Mouse (Mus musculus) heart, embryonic 15.5 days (tissue): ENCODE results near the gene Tom1l2. TPM values are rescaled to one million over a fixed set of nuclear protein-coding genes. Genes with fewer than 3 reads are reported as not detected.

Source experiments
- ATAC-seq: fragments of 200-750 bp; cut with Nextera tagmentation; replicated peaks from 2 replicates; pipeline ENCODE4 v1.8.0; 2017; ENCODE audit warnings: low read depth, moderate TSS enrichment; ENCODE audit not compliant: insufficient number of reproducible peaks, insufficient read depth, low FRiP score
- H3K27ac ChIP-seq: fragments of 300-500 bp; sonication (generic); 2 replicates; pipeline ENCODE4 v1.5.1; 2015; ENCODE audit warnings: mild to moderate bottlenecking, inconsistent platforms
- H3K27me3 ChIP-seq: fragments of 300-500 bp; sonication (generic); 2 replicates; pipeline ENCODE4 v1.6.1; 2015; ENCODE audit warnings: inconsistent platforms
- H3K36me3 ChIP-seq: fragments of 300-500 bp; sonication (generic); 2 replicates; pipeline ENCODE4 v1.6.1; 2015; ENCODE audit warnings: mild to moderate bottlenecking, inconsistent platforms
- H3K4me1 ChIP-seq: fragments of 300-500 bp; sonication (generic); replicated peaks from 2 replicates; pipeline ENCODE4 v1.6.1; 2015; ENCODE audit warnings: inconsistent platforms
- H3K4me2 ChIP-seq: fragments of 300-500 bp; sonication (generic); 2 replicates; pipeline ENCODE4 v1.6.1; 2015; ENCODE audit warnings: inconsistent platforms, mild to moderate bottlenecking, moderate library complexity
- H3K4me3 ChIP-seq: fragments of 300-500 bp; sonication (generic); 2 replicates; pipeline ENCODE4 v1.5.1; 2015; ENCODE audit warnings: mild to moderate bottlenecking, inconsistent platforms
- H3K9ac ChIP-seq: fragments of 300-500 bp; sonication (generic); 2 replicates; pipeline ENCODE4 v1.6.1; 2015; ENCODE audit warnings: mild to moderate bottlenecking, inconsistent platforms
- H3K9me3 ChIP-seq: fragments of 300-500 bp; sonication (generic); replicated peaks from 2 replicates; pipeline ENCODE4 v1.6.1; 2016; ENCODE audit warnings: inconsistent platforms
- WGBS: fragments of 180-500 bp; shearing (Covaris S2); methylation state at CpG from one replicate; pipeline ENCODE4 v1.1.7; 2015; ENCODE audit warnings: mixed read lengths; 5-methylcytosine and 5-hydroxymethylcytosine counted together
- polyA plus RNA-seq: library from polyadenylated mRNA; unstranded; fragments of >200 nt; fragmentation: Nextera tagmentation; extraction: Ambion mirVana; gene quantifications from 2 replicates; pipeline ENCODE4 v1.2.1, GENCODE M21; 2015

Gene Tom1l2
- polyA plus RNA-seq, 1 experiment from 2014 or later = 30.0 TPM

GRCm38 (mm10) chr11:60346537-60346936 is 6.2 kb downstream of the Tom1l2 start:
- Histone ChIP-seq H3K36me3 (no peaks in the 10 kb centered on the region), H3K4me3 (no peak overlapping the region), H3K4me2 (no peak overlapping the region), H3K27me3 (no peaks in the 10 kb centered on the region), H3K27ac (no peak overlapping the region), H3K9me3 (no peaks in the 10 kb centered on the region), H3K4me1 (peaks cover 19% of the 10 kb centered on the region), H3K9ac (no peak overlapping the region; the same call in 1 of the 2 replicates)
- WGBS = 59% methylated on average over 4 of the region's 4 CpGs
- ATAC-seq = no peak

- Histone ChIP-seq H3K27ac (no peak overlapping the region), H3K4me2 (no peak overlapping the region), H3K9ac (no peak overlapping the region), H3K4me3 (no peak overlapping the region), H3K36me3 (no peaks in the 10 kb centered on the region), H3K27me3 (no peaks in the 10 kb centered on the region), H3K9me3 (no peaks in the 10 kb centered on the region), H3K4me1 (peaks cover 12% of the 10 kb centered on the region)
- ATAC-seq = no peak
- WGBS = 80% methylated on average over 4 of the region's 4 CpGs
Observed at GRCm38 (mm10) chr11:60345868-60346267, 6.8 kb downstream of the Tom1l2 start.

GRCm38 (mm10) chr11:60339361-60339760 is 13.3 kb downstream of the Tom1l2 start:
- H3K27ac ChIP-seq = no peak overlapping the region
- H3K9ac ChIP-seq = no peak overlapping the region
- no peaks in the 10 kb centered on the region for H3K9me3 ChIP-seq
- H3K4me1 ChIP-seq = peaks cover under 1% of the 10 kb centered on the region
- H3K4me2 ChIP-seq = no peak overlapping the region
- peaks cover 8% of the 10 kb centered on the region; the same call in 1 of the 2 replicates for H3K36me3 ChIP-seq
- 92% methylated on average over 12 of the region's 12 CpGs for whole genome bisulfite sequencing
- no peaks in the 10 kb centered on the region for H3K27me3 ChIP-seq
- no peak for ATAC-seq
- no peak overlapping the region for H3K4me3 ChIP-seq

GRCm38 (mm10) chr11:60338291-60338690 is 14.4 kb downstream of the Tom1l2 start:
- Histone ChIP-seq H3K4me1 (peaks cover 11% of the 10 kb centered on the region), H3K9me3 (no peaks in the 10 kb centered on the region), H3K27ac (no peak overlapping the region), H3K4me2 (no peak overlapping the region), H3K36me3 (peaks cover 8% of the 10 kb centered on the region; the same call in 1 of the 2 replicates), H3K27me3 (no peaks in the 10 kb centered on the region), H3K9ac (no peak overlapping the region), H3K4me3 (no peak overlapping the region)
- no peak for ATAC-seq
- 77% methylated on average over 4 of the region's 4 CpGs for WGBS

- no peaks in the 10 kb centered on the region for H3K27me3 ChIP-seq
- peaks cover 12% of the 10 kb centered on the region for H3K4me1 ChIP-seq
- no peaks in the 10 kb centered on the region for H3K9me3 ChIP-seq
- WGBS = 78% methylated on average over 2 of the region's 2 CpGs
- no peak overlapping the region for H3K4me2 ChIP-seq
- no peak overlapping the region for H3K9ac ChIP-seq
- H3K4me3 ChIP-seq = no peak overlapping the region
- H3K36me3 ChIP-seq = peaks cover 8% of the 10 kb centered on the region; the same call in 1 of the 2 replicates
- ATAC-seq = no peak
- no peak overlapping the region for H3K27ac ChIP-seq
Observed at GRCm38 (mm10) chr11:60335771-60336170, 16.9 kb downstream of the Tom1l2 start.

GRCm38 (mm10) chr11:60334124-60334523 is 18.6 kb downstream of the Tom1l2 start:
- Histone ChIP-seq H3K36me3 (peaks cover 8% of the 10 kb centered on the region; the same call in 1 of the 2 replicates), H3K4me1 (peaks cover 12% of the 10 kb centered on the region), H3K27ac (peak overlapping the region; percentile 58; the same call in 1 of the 2 replicates), H3K9me3 (no peaks in the 10 kb centered on the region), H3K27me3 (no peaks in the 10 kb centered on the region), H3K4me3 (no peak overlapping the region), H3K9ac (no peak overlapping the region), H3K4me2 (no peak overlapping the region)
- no peak for ATAC-seq
- WGBS = 60% methylated on average over 3 of the region's 3 CpGs

GRCm38 (mm10) chr11:60333461-60333860 is 19.2 kb downstream of the Tom1l2 start:
- no peak overlapping the region for H3K4me2 ChIP-seq
- H3K27me3 ChIP-seq = no peaks in the 10 kb centered on the region
- no peak for ATAC-seq
- H3K4me1 ChIP-seq = peaks cover 12% of the 10 kb centered on the region
- peaks cover 8% of the 10 kb centered on the region; the same call in 1 of the 2 replicates for H3K36me3 ChIP-seq
- 78% methylated on average over 5 of the region's 5 CpGs for WGBS
- peak overlapping the region; percentile 58; the same call in 1 of the 2 replicates for H3K27ac ChIP-seq
- H3K9ac ChIP-seq = no peak overlapping the region
- H3K9me3 ChIP-seq = no peaks in the 10 kb centered on the region
- no peak overlapping the region for H3K4me3 ChIP-seq

- Histone ChIP-seq H3K9me3 (no peaks in the 10 kb centered on the region), H3K4me1 (peaks cover 12% of the 10 kb centered on the region), H3K27me3 (no peaks in the 10 kb centered on the region), H3K9ac (no peak overlapping the region), H3K4me3 (no peak overlapping the region), H3K27ac (no peak overlapping the region), H3K4me2 (no peak overlapping the region), H3K36me3 (no peaks in the 10 kb centered on the region)
- 80% methylated on average over 4 of the region's 4 CpGs for whole genome bisulfite sequencing
- ATAC-seq = no peak
Observed at GRCm38 (mm10) chr11:60330551-60330950, 22.2 kb downstream of the Tom1l2 start.

- Histone ChIP-seq H3K4me1 (peaks cover 27% of the 10 kb centered on the region), H3K4me3 (no peak overlapping the region), H3K27ac (no peak overlapping the region), H3K9me3 (no peaks in the 10 kb centered on the region), H3K4me2 (no peak overlapping the region), H3K36me3 (no peaks in the 10 kb centered on the region), H3K9ac (no peak overlapping the region), H3K27me3 (no peaks in the 10 kb centered on the region)
- no peak for ATAC-seq
Observed at GRCm38 (mm10) chr11:60323731-60324130, 29.0 kb downstream of the Tom1l2 start.

GRCm38 (mm10) chr11:60321438-60321837 is 31.3 kb downstream of the Tom1l2 start:
- Histone ChIP-seq H3K4me3 (no peak overlapping the region), H3K4me2 (no peak overlapping the region), H3K9me3 (no peaks in the 10 kb centered on the region), H3K9ac (no peak overlapping the region), H3K27me3 (no peaks in the 10 kb centered on the region), H3K36me3 (no peaks in the 10 kb centered on the region), H3K27ac (peak overlapping the region; percentile 48), H3K4me1 (peaks cover 41% of the 10 kb centered on the region)
- ATAC-seq = no peak
- 43% methylated on average over 2 of the region's 2 CpGs for WGBS

- H3K36me3 ChIP-seq = no peaks in the 10 kb centered on the region
- H3K9me3 ChIP-seq = no peaks in the 10 kb centered on the region
- no peak overlapping the region for H3K9ac ChIP-seq
- H3K4me2 ChIP-seq = no peak overlapping the region
- no peak overlapping the region for H3K4me3 ChIP-seq
- peaks cover 41% of the 10 kb centered on the region for H3K4me1 ChIP-seq
- WGBS = 70% methylated on average over 8 of the region's 8 CpGs
- no peak overlapping the region for H3K27ac ChIP-seq
- no peak for ATAC-seq
- no peaks in the 10 kb centered on the region for H3K27me3 ChIP-seq
Observed at GRCm38 (mm10) chr11:60320426-60321037, 32.2 kb downstream of the Tom1l2 start.
